Mouse (Mus musculus) frontal cortex, postnatal 36 days (tissue): Measurements from ENCODE around the gene E4f1.
"Not testable (repeated sequence)": the region's sequence is repeated elsewhere in the genome, so short reads cannot be mapped to it uniquely, and the experiment has no call there.

ENCODE experiments used
- DNase-seq, 2 experiments: peaks; one replicate each; pipeline ENCODE4 v3.0.0; 2022; ENCODE audit warnings: low spot score in 2 of 2

E4f1 gene

GRCm38 (mm10) chr17:24455523-24456206 lies 14.4 kb downstream of the E4f1 start:
- DNase-seq = not testable (repeated sequence)

- DNase-seq = peak; percentile 99
Measured at GRCm38 (mm10) chr17:24454756-24455522, 15.2 kb downstream of the E4f1 start.

GRCm38 (mm10) chr17:24454218-24454755 lies 15.8 kb downstream of the E4f1 start:
- no peak for DNase-seq

GRCm38 (mm10) chr17:24453372-24453771 lies 16.7 kb downstream of the E4f1 start:
- no peak for DNase-seq

- no peak for DNase-seq
Measured at GRCm38 (mm10) chr17:24451220-24451619, 18.9 kb downstream of the E4f1 start.

GRCm38 (mm10) chr17:24449507-24449906 lies 20.6 kb downstream of the E4f1 start:
- no peak for DNase-seq

GRCm38 (mm10) chr17:24446590-24446989 lies 23.5 kb downstream of the E4f1 start:
- DNase-seq = no peak

GRCm38 (mm10) chr17:24443409-24443808 lies 26.7 kb downstream of the E4f1 start:
- peak; percentile 45 to 50 for DNase-seq

- no peak for DNase-seq
Measured at GRCm38 (mm10) chr17:24442632-24443155, 27.4 kb downstream of the E4f1 start, which contains the start of gene Dnase1l2. Gene Dnase1l2 (minus strand): TSS chr17:24443105.

GRCm38 (mm10) chr17:24442107-24442506 lies 28.0 kb downstream of the E4f1 start:
- DNase-seq = no peak

- DNase-seq = no peak
Measured at GRCm38 (mm10) chr17:24441148-24441547, 29.0 kb downstream of the E4f1 start.

GRCm38 (mm10) chr17:24440377-24440776 lies 29.7 kb downstream of the E4f1 start:
- DNase-seq = no peak

GRCm38 (mm10) chr17:24437016-24437415 lies 33.1 kb downstream of the E4f1 start:
- DNase-seq = peak in 1 of 2 experiments; percentile 55

GRCm38 (mm10) chr17:24429201-24429983 lies 40.7 kb downstream of the E4f1 start:
- DNase-seq = no peak

- no peak for DNase-seq
Measured at GRCm38 (mm10) chr17:24427170-24427557, 42.9 kb downstream of the E4f1 start.

GRCm38 (mm10) chr17:24426471-24427169 lies 43.5 kb downstream of the E4f1 start, which contains the start of gene Eci1:
Gene Eci1 (plus strand): TSS chr17:24426641.
- DNase-seq = peak; percentile 87 to 89

- DNase-seq = no peak
Measured at GRCm38 (mm10) chr17:24425905-24426304, 44.2 kb downstream of the E4f1 start.

GRCm38 (mm10) chr17:24425326-24425725 lies 44.8 kb downstream of the E4f1 start:
- DNase-seq = not testable (repeated sequence)

GRCm38 (mm10) chr17:24424489-24424888 lies 45.6 kb downstream of the E4f1 start:
- no peak for DNase-seq

- DNase-seq = no peak
Measured at GRCm38 (mm10) chr17:24423114-24423513, 47.0 kb downstream of the E4f1 start.

- DNase-seq = no peak
Measured at GRCm38 (mm10) chr17:24416051-24416652, 54.0 kb downstream of the E4f1 start.
